Mouse (Mus musculus) testis, adult 10 weeks (tissue): ENCODE measurements around the gene Gm3755. TPM values are rescaled to one million over a fixed set of nuclear protein-coding genes. Genes with fewer than 3 reads are reported as not detected.

Experiments
- polyA plus RNA-seq: library from polyadenylated mRNA; stranded (reverse); fragments of 350-450 nt; fragmentation: Illumina TruSeq; extraction: RNeasy Lipid Tissue Mini Kit (QIAGEN cat#74804); gene quantifications from one replicate; pipeline ENCODE4 v1.2.3, GENCODE M21; 2014; ENCODE audit warnings: low read depth, low replicate concordance

Gene Gm3755
- 0.34 TPM for polyA plus RNA-seq

DNA sequence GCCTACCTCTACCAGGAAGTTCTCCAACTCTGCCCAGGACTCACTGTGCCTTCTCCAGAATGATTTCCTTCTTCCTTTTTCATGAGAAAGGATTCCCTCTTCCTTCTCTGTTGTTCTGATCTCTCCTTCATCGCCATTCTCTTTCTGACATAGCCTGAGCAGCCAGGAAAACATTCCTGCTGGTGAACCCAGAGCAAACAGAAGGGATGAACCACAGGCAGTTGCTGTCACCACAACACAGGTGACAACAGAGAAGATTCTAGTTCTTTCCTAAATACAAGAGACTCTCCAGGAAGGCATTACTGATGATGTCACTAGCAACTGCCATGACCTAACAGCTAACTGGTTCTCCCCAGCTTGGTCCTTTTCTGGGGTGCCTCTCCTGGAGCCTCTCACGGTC is at the start of gene Gm3755:
TSS of gene Gm3755 (minus strand) at position 101 of the 400 bp plus-strand sequence.

DNA sequence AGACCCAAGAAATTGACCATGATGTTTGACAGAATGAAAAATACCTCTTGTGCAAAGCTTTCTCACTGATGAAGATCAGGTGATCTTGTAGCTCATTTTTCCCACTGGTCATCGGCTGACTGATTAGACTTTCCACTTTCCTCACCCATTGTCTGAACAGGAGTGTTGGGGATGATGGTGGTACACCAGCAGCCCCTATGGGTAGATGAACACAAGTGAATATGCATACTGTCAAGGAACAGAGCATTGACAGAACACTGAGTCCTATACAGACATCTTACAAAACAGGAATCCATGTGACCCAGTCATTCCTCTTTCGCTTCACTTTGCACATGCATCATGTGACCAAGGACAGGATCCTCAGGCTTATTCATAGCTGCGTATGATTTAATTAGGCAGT is 32.9 kb upstream of the Gm3755 start, which contains the start of gene Gm3752:
TSS of gene Gm3752 (minus strand) at position 101 of the 400 bp plus-strand sequence.

Other genes starting within 250 kb of the Gm3755 start
- gene Gm3727, start 186.2 kb downstream of the Gm3755 start, polyA plus RNA-seq: not detected
- 2.8 TPM for gene Gm3739, start 135.9 kb downstream of the Gm3755 start, polyA plus RNA-seq
- 69.6 TPM for gene Gm5797, start 118.5 kb downstream of the Gm3755 start, polyA plus RNA-seq
- gene Gm8374, start 85.8 kb downstream of the Gm3755 start, polyA plus RNA-seq: 14.2 TPM
- 6.4 TPM for gene Gm3752, start 32.8 kb upstream of the Gm3755 start, polyA plus RNA-seq
- gene Gm3558, start 117.6 kb upstream of the Gm3755 start, polyA plus RNA-seq: 4.6 TPM
- gene Gm10338, start 144.7 kb upstream of the Gm3755 start, polyA plus RNA-seq: 3.0 TPM
- 0.46 TPM for gene Gm10128, start 193.1 kb upstream of the Gm3755 start, polyA plus RNA-seq